ENCODE assay signal across 13 mouse cellular contexts in genomic region chr2:129623771-129624170, GRCm38 (mm10). TPM values are rescaled to one million over a fixed set of nuclear protein-coding genes. Genes with fewer than 3 reads are reported as not detected.
DNase-seq lines count a peak whose midpoint lies in the region; ATAC-seq lines count a peak whose summit lies in the region.
"Had no signal": no experiment of that assay in that cellular context is flagged by ENCODE, and none has a peak within 500 bp of the region (broad histone marks: within the 10 kb centered on the region; RNA-seq: fewer than 3 reads in every experiment).

No protein-coding gene starts in this region.

- no peaks in the 10 kb centered on the region for H3K27me3 ChIP-seq in midbrain, embryonic 16.5 days (ENCODE audit: control insufficient read depth, insufficient read depth, low read depth, low read length)
- no peaks in the 10 kb centered on the region for H3K27me3 ChIP-seq in midbrain, embryonic 15.5 days (replicated peaks)
- H3K27me3 ChIP-seq: forebrain, embryonic 13.5 days; hindbrain, embryonic 13.5 days; liver, embryonic 13.5 days had no signal

- intact Hi-C loops in heart, postnatal 14 days (cut with DNase I): no loop called here

- peak; percentile 18 to 24 for DNase-seq in cerebellum, postnatal 25 days
- DNase-seq in cerebellum, postnatal 10 days: no peak
- DNase-seq in frontal cortex, adult 2 months (ENCODE audit: extremely low spot score in 1 of 2, low spot score in 1 of 2): peak; percentile 66 to 72
- DNase-seq in layer of hippocampus, postnatal 10 days (ENCODE audit: low spot score in 2 of 2): peak; percentile 32 to 44
- no peak for DNase-seq in heart, postnatal 14 days
- DNase-seq: gastrocnemius, adult 2 months; liver, embryonic 13.5 days had no signal

- H3K4me2 ChIP-seq in midbrain, embryonic 16.5 days (ENCODE audit: low read length): no peak overlapping the region
- no peak overlapping the region for H3K4me2 ChIP-seq in midbrain, embryonic 15.5 days
- H3K4me2 ChIP-seq: hindbrain, embryonic 13.5 days; liver, embryonic 13.5 days had no signal

- H3K4me1 ChIP-seq in midbrain, embryonic 16.5 days (ENCODE audit: control insufficient read depth, insufficient read depth, low read length): peaks cover 6% of the 10 kb centered on the region; the same call in 1 of the 2 replicates
- peaks cover 14% of the 10 kb centered on the region; the same call in 1 of the 2 replicates for H3K4me1 ChIP-seq in midbrain, embryonic 15.5 days
- H3K4me1 ChIP-seq: liver, embryonic 13.5 days had no signal

- 0 out of 2 replicates have a peak, but pooled peaks have one; percentile 2 for ATAC-seq in midbrain, embryonic 16.5 days
- ATAC-seq in midbrain, embryonic 15.5 days (replicated peaks): no peak
- ATAC-seq: intestine, postnatal 0 days had no signal

- H3K9me3 ChIP-seq in midbrain, embryonic 16.5 days (replicated peaks; ENCODE audit: control insufficient read depth, low read length, poor library complexity, severe bottlenecking): no peaks in the 10 kb centered on the region
- H3K9me3 ChIP-seq in midbrain, embryonic 15.5 days: no peaks in the 10 kb centered on the region
- H3K9me3 ChIP-seq: forebrain, embryonic 13.5 days; hindbrain, embryonic 13.5 days; liver, embryonic 13.5 days had no signal

- H3K36me3 ChIP-seq in midbrain, embryonic 16.5 days (ENCODE audit: control insufficient read depth, insufficient read depth, low read length): peaks cover 5% of the 10 kb centered on the region; the same call in 1 of the 2 replicates
- H3K36me3 ChIP-seq in midbrain, embryonic 15.5 days (replicated peaks): no peaks in the 10 kb centered on the region; the same call in 1 of the 2 replicates
- H3K36me3 ChIP-seq: liver, embryonic 13.5 days had no signal

- H3K9ac ChIP-seq in midbrain, embryonic 16.5 days (ENCODE audit: low read depth, low read length): no peak overlapping the region
- no peak overlapping the region for H3K9ac ChIP-seq in midbrain, embryonic 15.5 days
- H3K9ac ChIP-seq: forebrain, embryonic 13.5 days; hindbrain, embryonic 13.5 days; liver, embryonic 13.5 days had no signal

- no peak overlapping the region for H3K27ac ChIP-seq in midbrain, embryonic 16.5 days (ENCODE audit: low read length)
- H3K27ac ChIP-seq in midbrain, embryonic 15.5 days: no peak overlapping the region
- H3K27ac ChIP-seq: gastrocnemius, adult 2 months; hindbrain, embryonic 13.5 days; liver, embryonic 13.5 days; stomach, postnatal 0 days had no signal

- WGBS in midbrain, embryonic 16.5 days: 87% methylated on average over 7 of the region's 7 CpGs
- WGBS in midbrain, embryonic 15.5 days: 88% methylated on average over 7 of the region's 7 CpGs

- no peak overlapping the region for H3K4me3 ChIP-seq in midbrain, embryonic 16.5 days (ENCODE audit: low read depth, low read length)
- no peak overlapping the region for H3K4me3 ChIP-seq in midbrain, embryonic 15.5 days
- H3K4me3 ChIP-seq: forebrain, embryonic 13.5 days; gastrocnemius, adult 2 months; hindbrain, embryonic 13.5 days; liver, embryonic 13.5 days had no signal

RNA-seq across cellular contexts. Expression of gene Sirpa, which starts 31.1 kb away (rescaled TPM):
- 41.3 and 45.9 TPM in 2 replicates for polyA plus RNA-seq in midbrain, embryonic 16.5 days (2015; fragmentation: Nextera tagmentation; extraction: Ambion mirVana)
- polyA plus RNA-seq in midbrain, embryonic 15.5 days (2015; fragmentation: Nextera tagmentation; extraction: Ambion mirVana): 39.5 and 40.5 TPM in 2 replicates
- polyA plus RNA-seq in frontal cortex, adult 2 months (2012; rRNA removed): 276 and 309 TPM in 2 replicates
- 100 to 1,000 TPM; 207 to 208 TPM for total RNA-seq in layer of hippocampus, postnatal 10 days (2021)
- 10 to 100 TPM; 27.1 to 28.7 TPM for total RNA-seq in heart, postnatal 14 days (2021)

Comparison
In these comparisons a context has a peak if more than half of its experiments do, and no peak if none do; other contexts are left out.
1. DNase-seq: peak in cerebellum, postnatal 25 days (2 of 2), frontal cortex, adult 2 months (2 of 2) and layer of hippocampus, postnatal 10 days (2 of 2); none in cerebellum, postnatal 10 days (0 of 2) and heart, postnatal 14 days (0 of 2).